Mouse (Mus musculus) neural tube, embryonic 11.5 days (tissue): Measurements from ENCODE around the gene Slf1. TPM values are rescaled to one million over a fixed set of nuclear protein-coding genes. Genes with fewer than 3 reads are reported as not detected.

ENCODE experiments used
- ATAC-seq: fragments of 200-750 bp; cut with Nextera tagmentation; 2 replicates; pipeline ENCODE4 v1.8.0; 2017; ENCODE audit warnings: moderate number of reproducible peaks, mild to moderate bottlenecking, moderate TSS enrichment, moderate library complexity; ENCODE audit not compliant: insufficient read depth, low FRiP score, low TSS enrichment
- DNase-seq: peaks from one replicate; pipeline ENCODE4 v3.0.0-alpha.2; 2015; ENCODE audit warnings: low spot score
- H3K27ac ChIP-seq: fragments of 300-500 bp; sonication (generic); 2 replicates; pipeline ENCODE4 v1.5.1; 2014; ENCODE audit warnings: low read depth, mild to moderate bottlenecking, low read length
- H3K27me3 ChIP-seq: fragments of 300-500 bp; sonication (generic); 2 replicates; pipeline ENCODE4 v1.6.1; 2014; ENCODE audit warnings: mild to moderate bottlenecking, low read length, mixed read lengths; ENCODE audit not compliant: control insufficient read depth, insufficient read depth
- H3K36me3 ChIP-seq: fragments of 300-500 bp; sonication (generic); 2 replicates; pipeline ENCODE4 v1.6.1; 2014; ENCODE audit warnings: mild to moderate bottlenecking, low read length, moderate library complexity, mixed read lengths; ENCODE audit not compliant: control insufficient read depth, insufficient read depth
- H3K4me1 ChIP-seq: fragments of 300-500 bp; sonication (generic); 2 replicates; pipeline ENCODE4 v1.6.1; 2014; ENCODE audit warnings: low read length, mixed read lengths; ENCODE audit not compliant: control insufficient read depth, insufficient read depth
- H3K4me2 ChIP-seq: fragments of 300-500 bp; sonication (generic); 2 replicates; pipeline ENCODE4 v1.6.1; 2014; ENCODE audit warnings: low read depth, mild to moderate bottlenecking, moderate library complexity
- H3K4me3 ChIP-seq: fragments of 300-500 bp; sonication (generic); 2 replicates; pipeline ENCODE4 v1.5.1; 2014; ENCODE audit warnings: low read depth, low read length
- H3K9ac ChIP-seq: fragments of 300-500 bp; sonication (generic); 2 replicates; pipeline ENCODE4 v1.6.1; 2014; ENCODE audit warnings: mild to moderate bottlenecking, low read length
- H3K9me3 ChIP-seq: fragments of 300-500 bp; sonication (generic); 2 replicates; pipeline ENCODE4 v1.6.1; 2016; ENCODE audit warnings: low read length; ENCODE audit not compliant: control insufficient read depth
- WGBS: fragments of 180-500 bp; shearing (Covaris S2); extraction: QIAGEN DNeasy Blood & Tissue Kit; methylation state at CpG from one replicate; pipeline ENCODE4 v1.1.7; 2014; 5-methylcytosine and 5-hydroxymethylcytosine counted together
- polyA plus RNA-seq: library from polyadenylated mRNA; unstranded; fragments of >200 nt; fragmentation: Nextera tagmentation; extraction: Ambion mirVana; gene quantifications from 2 replicates; pipeline ENCODE4 v1.2.1, GENCODE M21; 2014

Slf1 gene
- polyA plus RNA-seq, 1 experiment from 2014 or later: 36.6 TPM

DNA sequence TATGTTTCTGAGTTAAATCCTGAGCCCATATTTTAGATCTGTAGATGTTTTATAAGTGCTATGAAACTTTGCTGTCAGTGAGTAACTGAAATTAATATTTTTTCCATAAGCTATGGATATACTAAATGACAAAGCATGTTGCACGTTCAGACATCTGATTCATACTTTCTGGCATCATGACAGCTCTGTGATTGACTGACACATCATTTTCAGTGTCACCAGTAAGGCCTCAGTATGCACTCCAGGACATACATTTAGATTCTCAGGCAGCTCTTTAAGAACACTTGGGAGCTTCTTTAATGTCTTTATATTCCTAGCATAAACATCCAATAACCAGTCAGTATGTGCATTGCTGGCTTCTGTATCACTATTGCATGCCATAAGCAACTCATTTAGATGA lies 91.9 kb downstream of the Slf1 start:
- Histone ChIP-seq H3K4me2 (no peak overlapping the region), H3K27ac (no peak overlapping the region), H3K36me3 (no peaks in the 10 kb centered on the region), H3K9me3 (no peaks in the 10 kb centered on the region), H3K9ac (no peak overlapping the region), H3K4me3 (no peak overlapping the region), H3K4me1 (no peaks in the 10 kb centered on the region), H3K27me3 (no peaks in the 10 kb centered on the region)
- DNase-seq (no peak), ATAC-seq (no peak)
- 89% methylated on average over 1 of the region's 1 CpGs for WGBS

DNA sequence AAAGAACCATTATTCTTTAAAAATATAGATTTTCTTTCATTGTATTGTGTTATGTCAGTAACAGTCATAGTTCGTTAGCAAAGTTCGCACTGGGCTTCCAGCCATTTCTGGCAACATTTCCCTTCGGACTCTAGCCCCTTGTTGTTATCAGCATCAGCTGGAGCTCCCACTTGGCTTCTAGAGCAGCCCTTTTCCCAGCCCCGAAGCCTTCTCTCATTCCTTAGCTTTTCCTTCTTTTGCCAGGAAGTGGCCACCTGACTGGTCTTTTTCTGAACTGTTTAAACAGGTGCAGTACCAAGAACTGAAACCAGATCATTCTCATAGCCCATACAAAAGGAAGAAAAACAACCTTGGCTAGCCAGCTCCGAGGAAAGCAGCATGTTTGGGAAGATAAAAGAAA lies 105.7 kb downstream of the Slf1 start:
- no peaks in the 10 kb centered on the region for H3K4me1 ChIP-seq
- DNase-seq (no peak), ATAC-seq (no peak)
- no peaks in the 10 kb centered on the region for H3K27me3 ChIP-seq
- no peaks in the 10 kb centered on the region for H3K36me3 ChIP-seq
- no peaks in the 10 kb centered on the region for H3K9me3 ChIP-seq
- H3K9ac ChIP-seq: no peak overlapping the region
- 62% methylated on average over 5 of the region's 5 CpGs for WGBS
- no peak overlapping the region for H3K27ac ChIP-seq
- no peak overlapping the region for H3K4me2 ChIP-seq
- no peak overlapping the region for H3K4me3 ChIP-seq

DNA sequence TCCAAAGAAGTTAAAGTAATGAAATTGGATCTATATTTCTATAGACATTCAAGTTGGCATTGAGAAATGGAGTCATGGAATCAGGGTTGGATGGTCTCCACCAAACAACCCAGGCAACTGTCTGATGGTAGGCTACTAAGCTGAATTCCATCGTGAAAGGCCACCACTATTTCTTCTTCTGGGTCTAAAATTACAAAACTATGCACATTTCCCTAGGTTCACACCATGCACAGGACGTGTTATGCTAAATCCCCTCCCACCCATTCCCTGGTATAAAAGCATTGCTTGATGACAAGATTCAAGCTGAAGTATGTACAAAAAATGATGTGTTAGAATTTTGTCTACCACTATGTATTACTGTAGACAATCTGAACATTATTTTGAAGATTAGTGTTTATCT lies 116.4 kb downstream of the Slf1 start:
- DNase-seq: no peak
- H3K4me1 ChIP-seq: no peaks in the 10 kb centered on the region
- no peak overlapping the region for H3K9ac ChIP-seq
- no peak for ATAC-seq
- H3K36me3 ChIP-seq: no peaks in the 10 kb centered on the region
- H3K4me2 ChIP-seq: no peak overlapping the region
- WGBS: 86% methylated on average over 2 of the region's 2 CpGs
- H3K9me3 ChIP-seq: no peaks in the 10 kb centered on the region
- no peak overlapping the region for H3K27ac ChIP-seq
- no peak overlapping the region for H3K4me3 ChIP-seq
- no peaks in the 10 kb centered on the region for H3K27me3 ChIP-seq

DNA sequence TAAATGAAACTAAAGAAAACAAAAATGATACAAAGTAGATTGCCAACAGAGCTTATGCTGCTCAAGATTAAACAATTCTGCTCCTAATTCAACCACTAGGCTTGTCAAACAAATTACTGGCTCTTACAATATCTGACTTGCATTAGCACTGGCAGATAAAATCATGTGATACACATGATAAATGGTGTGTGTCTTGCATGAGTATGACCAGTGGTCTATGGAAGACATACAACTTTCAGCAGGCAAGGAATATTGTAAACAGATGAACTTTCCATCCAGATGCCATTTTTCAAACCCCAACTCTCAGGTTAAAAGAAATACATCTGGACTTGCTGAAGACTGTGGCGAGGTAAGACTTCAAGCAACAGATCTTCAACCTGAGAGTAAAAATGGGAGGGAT lies 131.6 kb downstream of the Slf1 start:
- H3K9me3 ChIP-seq: no peaks in the 10 kb centered on the region
- 74% methylated on average over 1 of the region's 1 CpGs for WGBS
- H3K27ac ChIP-seq: no peak overlapping the region

DNA sequence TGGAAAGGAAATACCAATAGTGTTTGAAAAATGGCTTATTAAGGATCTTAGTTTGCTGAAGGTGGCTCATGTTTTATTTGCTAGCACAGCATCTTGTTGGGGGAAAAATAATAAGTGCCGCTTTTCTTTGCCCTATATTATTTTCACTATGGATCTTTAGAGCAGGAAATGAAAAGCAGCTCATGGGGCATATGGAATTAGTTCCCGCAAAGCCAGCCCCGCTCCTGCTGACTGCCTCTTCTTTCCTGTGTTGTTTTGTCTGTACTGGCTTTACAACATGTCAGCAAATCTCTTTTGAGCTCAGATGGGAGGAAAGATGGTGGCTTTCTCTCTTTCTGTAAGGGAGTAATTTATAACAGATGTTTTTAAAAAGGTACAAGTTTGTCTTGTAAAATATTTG lies 132.6 kb downstream of the Slf1 start:
- H3K4me1 ChIP-seq: no peaks in the 10 kb centered on the region
- H3K36me3 ChIP-seq: no peaks in the 10 kb centered on the region
- H3K27me3 ChIP-seq: no peaks in the 10 kb centered on the region
- no peak overlapping the region for H3K4me3 ChIP-seq
- DNase-seq (no peak), ATAC-seq (no peak)
- H3K27ac ChIP-seq: no peak overlapping the region
- no peaks in the 10 kb centered on the region for H3K9me3 ChIP-seq
- H3K9ac ChIP-seq: no peak overlapping the region
- 68% methylated on average over 3 of the region's 3 CpGs for WGBS
- no peak overlapping the region for H3K4me2 ChIP-seq

More for the DNA sequence above, 131.6 kb downstream of the Slf1 start:
- no peaks in the 10 kb centered on the region for H3K4me1 ChIP-seq
- DNase-seq (no peak), ATAC-seq (no peak)
- no peaks in the 10 kb centered on the region for H3K27me3 ChIP-seq
- no peak overlapping the region for H3K4me3 ChIP-seq
- no peak overlapping the region for H3K4me2 ChIP-seq
- no peak overlapping the region for H3K9ac ChIP-seq
- no peaks in the 10 kb centered on the region for H3K36me3 ChIP-seq

Other genes with a start within 250 kb of the Slf1 start
- gene 2210408I21Rik, start 67 bp upstream of the Slf1 start, polyA plus RNA-seq: 12.2 and 12.8 TPM in 2 replicates